Mouse (Mus musculus) myocyte (in vitro differentiated cells): ENCODE measurements around the gene Nxph3.

ENCODE experiments used
- CEBPB ChIP-seq: IDR thresholded peaks from 2 replicates; pipeline ENCODE4 v1.6.1; 2011; ENCODE audit warnings: mild to moderate bottlenecking, moderate library complexity; ENCODE audit not compliant: poor library complexity, insufficient read depth, severe bottlenecking
- POLR2A ChIP-seq: IDR thresholded peaks from one replicate; pipeline ENCODE4 v1.6.1; 2011; ENCODE audit warnings: low read depth, mild to moderate bottlenecking, control low read depth, moderate library complexity; ENCODE audit not compliant: insufficient read length

DNA sequence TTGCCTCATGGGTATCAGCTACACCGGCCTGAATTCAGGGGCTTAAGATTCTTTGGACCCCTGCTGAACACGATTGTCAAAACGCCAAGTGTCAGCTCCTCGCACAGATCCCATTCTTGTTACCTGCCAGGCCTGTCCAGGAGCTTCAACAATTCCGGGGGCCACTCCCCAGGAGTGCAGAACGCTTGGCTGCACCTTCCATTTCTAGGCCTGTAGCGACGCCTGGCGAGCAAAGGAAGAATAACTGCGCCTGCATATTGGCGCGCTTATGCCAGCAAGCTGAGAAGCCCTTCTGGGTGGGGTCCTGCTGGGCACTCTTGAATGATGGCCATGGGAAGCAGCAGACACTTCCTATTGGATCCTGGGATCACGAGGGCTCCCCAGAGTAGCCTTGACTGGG, 7.2 kb upstream of the Nxph3 start:
- TF ChIP-seq POLR2A, result no peak
- TF ChIP-seq CEBPB, result no peak
